Mouse (Mus musculus): Measurements from ENCODE around the gene Syngr1. TPM values are rescaled to one million over a fixed set of nuclear protein-coding genes. Genes with fewer than 3 reads are reported as not detected.

The Syngr1 gene
- total RNA-seq, 2 experiments from 2014 or later: 362 to 374 TPM

DNA sequence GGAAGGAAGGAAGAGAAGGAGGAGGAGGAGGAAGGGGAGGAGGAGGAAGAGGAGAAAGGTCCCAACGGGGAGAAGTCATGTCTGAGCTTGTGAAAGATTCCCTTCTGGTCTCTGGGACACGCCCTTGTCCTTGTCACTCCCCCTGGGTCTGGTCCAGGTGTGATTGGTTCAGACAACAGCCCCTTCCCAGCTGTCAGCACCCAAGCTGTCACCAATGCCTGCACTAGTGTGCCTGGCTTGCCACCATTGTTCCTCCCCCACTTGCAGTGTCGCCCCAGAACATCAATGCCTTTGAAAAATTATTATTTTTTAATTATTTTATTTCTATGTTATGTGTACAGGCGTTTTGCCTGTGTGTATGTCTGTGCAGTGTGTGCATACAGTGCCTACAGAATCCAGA, 22.0 kb upstream of the Syngr1 start:
- DNase-seq (ENCODE audit: low spot score in 2 of 2): no peak

DNA sequence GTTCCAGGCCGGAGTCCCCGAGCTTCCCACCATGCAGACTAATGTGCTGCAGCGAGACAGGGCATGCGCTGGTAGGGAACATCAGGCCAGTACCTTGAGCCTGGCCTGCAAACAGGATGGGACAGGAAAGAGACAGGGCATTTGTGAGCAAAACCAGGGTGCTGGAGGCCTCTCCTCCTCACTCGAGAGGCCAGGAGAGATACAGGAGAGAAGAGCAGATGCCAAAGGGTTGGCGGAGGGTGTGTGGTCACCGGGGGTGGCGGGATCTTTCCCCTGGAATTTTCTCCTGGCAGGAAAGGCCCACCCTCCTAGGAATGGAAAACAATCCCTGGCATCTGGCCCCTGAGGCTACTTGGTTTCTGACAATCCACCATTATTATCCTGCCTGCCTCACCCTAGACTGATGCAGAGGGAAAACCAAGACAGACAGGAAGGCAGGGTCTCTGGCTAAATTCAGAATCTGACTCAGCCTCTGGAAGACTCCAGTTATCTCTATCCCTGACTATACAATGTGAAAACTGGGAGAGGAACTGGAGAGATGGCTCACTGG, 21.0 kb upstream of the Syngr1 start:
- no peak for DNase-seq (ENCODE audit: low spot score in 2 of 2)

DNA sequence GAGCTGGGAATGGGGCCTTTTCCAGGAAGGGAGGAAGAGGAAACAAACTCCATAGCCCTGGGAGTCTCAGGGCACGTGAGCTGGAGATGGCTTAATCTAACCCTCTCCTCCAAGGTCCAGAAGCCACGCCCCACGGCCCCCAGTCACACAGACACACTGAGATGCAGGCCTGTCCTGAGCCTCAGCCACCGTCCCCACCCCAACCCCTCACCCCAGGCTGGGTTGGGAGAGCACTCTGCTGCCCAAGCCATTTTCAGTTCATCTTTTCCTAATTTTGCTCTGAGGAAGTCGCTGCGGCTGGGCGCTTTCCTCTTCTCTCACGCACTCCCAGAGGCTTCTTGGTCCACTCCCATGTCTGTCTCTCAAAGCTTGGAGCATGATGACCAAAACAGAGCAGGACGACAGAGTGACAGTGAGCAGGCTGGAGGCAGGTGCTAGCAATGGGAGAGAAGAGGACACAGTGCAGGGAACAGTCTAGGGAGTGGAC, 19.1 kb upstream of the Syngr1 start:
- no peak for DNase-seq (ENCODE audit: low spot score in 2 of 2)

DNA sequence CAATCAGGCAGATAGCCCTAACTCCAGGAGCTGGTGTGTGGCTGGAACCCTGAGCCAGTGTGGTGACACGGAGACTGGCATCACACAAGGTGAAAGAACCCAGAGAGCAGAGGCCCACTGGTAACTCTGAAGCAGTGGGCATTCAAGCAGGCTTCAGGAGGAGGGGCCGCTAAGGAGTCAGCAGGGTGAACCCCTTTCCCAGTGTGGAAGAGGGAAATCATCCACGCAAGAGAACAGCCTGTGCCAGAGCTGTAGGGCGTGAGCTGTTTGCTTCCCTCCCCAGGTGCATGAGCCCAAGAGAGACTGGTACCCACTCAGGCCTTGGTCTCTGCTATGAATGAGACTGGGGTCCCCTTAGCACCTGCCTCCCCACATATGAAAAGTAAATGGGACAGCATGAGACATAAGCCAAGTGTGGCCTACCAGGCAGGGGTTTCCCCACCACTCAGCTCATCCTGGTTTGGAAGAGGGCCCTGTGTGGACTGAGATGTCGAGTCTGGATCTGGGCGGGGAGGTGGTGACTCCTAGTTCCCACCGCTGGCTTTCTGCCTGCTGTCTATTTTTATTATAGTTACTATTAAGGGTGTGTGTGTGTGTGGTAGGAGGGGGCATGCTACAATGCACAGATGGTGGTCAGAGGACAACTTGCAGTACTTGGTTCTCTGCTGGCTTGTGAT, 18.4 kb upstream of the Syngr1 start:
- no peak for DNase-seq (ENCODE audit: low spot score in 2 of 2)

DNA sequence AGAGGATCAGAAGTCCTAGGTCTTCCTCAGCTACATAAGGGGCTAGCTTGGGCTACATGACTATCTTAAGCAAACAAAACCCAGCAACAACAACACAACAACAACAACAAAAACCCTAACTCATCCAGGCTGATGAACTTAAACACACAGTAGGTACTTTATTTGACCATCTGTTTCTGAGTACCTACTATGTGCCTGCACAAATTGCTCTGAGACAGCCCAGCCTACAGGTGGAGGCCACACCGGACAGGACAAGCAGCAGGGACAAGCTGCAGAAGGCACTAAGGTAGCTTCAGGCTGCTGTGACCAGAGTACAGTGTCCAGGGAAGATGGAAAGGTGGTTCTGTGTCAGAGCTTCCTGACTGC, 17.9 kb upstream of the Syngr1 start:
- DNase-seq (ENCODE audit: low spot score in 2 of 2): no peak

GRCm38 (mm10) chr15:80074663-80075373, 16.3 kb upstream of the Syngr1 start:
- DNase-seq (ENCODE audit: low spot score in 2 of 2): no peak

DNA sequence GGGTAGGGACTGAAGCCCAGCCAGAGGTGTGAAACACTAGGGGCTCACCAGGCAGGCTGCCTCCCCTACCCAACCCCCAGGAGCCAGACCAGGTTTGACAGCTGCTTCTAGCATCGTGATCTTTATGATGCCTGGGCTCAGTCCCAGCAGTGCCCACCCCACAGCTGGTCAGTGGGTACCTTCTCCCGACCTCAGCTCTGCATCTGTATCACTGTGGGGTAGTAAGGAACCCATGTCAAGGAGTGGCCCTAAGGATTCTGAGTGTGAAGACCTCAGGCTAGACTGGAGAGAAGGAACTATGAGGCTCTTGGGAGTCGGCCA, 15.8 kb upstream of the Syngr1 start:
- no peak for DNase-seq (ENCODE audit: low spot score in 2 of 2)

GRCm38 (mm10) chr15:80075733-80076337, 15.3 kb upstream of the Syngr1 start:
- DNase-seq (ENCODE audit: low spot score in 2 of 2): no peak

DNA sequence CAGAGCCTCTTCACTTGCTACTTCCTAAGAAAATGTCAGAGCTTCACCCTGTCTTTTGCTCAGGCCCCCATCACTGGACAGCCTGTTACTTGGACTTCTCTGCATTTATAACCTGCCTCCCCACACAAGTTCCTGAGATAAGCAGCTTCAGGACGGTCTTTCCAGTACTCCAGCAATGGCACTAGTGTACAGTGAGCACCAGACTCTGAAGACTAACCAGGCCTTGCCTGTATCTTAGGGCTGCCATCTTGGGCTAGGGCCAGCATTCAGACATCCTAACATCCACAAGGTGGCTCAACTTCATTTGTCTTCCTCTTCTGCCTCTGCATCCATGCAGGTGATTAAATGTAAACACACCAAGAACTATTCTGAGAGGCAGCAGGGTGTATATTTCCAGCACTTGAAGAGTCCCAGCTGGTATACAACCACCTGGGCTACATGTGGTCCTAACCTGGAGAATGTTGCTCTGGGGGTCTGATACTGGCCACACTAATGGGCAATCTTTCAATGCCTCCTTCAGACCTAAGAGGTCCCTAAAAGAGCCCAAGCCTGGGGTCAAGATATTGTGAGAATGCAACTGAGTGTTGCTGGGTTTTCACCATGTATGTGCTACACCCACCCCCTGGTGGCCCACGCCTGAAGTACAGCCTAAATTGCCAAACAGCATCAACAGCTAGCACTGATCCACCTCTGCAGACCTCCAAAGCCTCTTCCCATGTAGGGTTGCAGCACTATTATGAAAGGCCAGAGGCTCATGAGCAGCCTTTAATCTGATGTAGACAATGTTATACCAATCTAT, 14.6 kb upstream of the Syngr1 start:
- DNase-seq (ENCODE audit: low spot score in 2 of 2): peak; percentile 84

DNA sequence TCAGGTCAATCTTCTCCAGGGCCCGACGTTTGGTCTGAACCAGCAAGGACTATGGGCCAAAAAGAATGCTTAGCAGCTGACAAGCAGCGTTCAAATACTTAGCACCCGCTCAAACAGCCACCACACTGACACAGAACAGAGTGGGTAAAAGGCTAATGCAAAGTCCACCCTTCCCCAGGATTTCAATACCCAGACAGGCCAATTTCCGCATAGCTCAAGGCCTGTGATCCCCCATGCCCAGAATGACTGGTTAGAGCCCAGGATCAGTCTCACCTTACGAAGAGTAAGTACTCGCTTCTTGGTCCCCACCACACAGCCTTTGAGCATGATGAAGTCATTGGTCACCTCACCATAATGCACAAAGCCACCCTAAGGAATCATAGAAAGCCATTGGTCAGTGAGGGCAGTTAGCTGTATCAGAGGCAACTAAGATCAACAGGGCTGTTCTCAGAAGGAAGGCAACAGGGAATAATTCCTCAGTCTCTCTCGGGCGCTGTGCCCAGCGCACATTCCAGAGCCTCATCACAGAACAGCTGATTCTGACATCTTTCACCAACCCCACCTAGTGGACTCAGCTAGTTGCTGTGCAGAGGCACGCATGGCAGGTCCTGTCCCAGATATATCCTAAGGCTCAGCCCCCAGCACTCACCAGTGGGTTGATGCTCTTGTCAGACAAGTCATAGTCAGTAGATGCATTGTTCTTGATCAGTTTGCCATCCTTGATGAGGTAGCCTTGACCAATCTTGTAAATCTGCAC, 12.9 kb upstream of the Syngr1 start:
- peak in 1 of 2 experiments; percentile 20 for DNase-seq (ENCODE audit: low spot score in 2 of 2)

DNA sequence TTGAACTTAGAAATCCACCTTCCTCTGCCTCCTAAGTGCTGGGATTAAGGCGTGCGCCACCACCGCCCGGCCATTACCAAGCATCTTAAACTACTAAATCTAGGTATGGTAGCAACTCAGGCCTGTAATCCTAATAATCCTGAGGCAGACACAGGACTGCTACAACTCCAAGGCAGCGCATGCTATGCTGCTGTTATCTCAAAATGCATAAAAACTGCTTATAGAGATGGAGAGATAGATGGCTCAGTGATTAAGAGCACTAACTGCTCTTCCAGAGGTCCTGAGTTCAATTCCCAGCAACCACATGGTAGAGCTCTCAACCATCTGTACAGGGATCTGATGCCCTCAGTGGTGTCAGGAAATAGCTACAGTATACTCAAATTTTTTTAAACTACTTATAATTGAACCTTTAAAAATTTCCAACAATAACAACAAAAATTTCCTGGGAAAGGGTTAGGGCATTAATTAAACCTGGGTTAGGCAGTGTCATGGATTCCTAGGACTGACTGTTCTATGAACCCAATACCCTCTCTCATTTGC, 11.9 kb upstream of the Syngr1 start:
- no peak for DNase-seq (ENCODE audit: low spot score in 2 of 2)

DNA sequence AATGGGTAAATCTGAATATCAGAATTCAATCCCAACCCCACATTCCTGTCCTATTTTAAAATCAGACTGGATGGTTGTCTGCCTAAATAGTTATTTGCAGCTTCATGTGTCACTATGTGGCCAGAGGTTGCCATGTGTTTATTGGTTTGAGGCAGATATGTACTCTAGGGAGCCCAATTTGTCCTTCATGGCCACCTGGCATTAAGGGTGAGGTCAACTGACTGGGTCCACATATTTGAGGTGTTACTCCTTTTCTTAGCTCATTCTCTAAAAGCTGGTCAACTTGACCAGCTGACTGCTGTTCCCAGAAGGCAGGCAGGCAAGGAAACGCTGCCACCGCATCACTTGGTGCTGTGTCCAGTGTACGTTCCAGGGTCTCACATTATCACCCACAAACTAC, 11.2 kb upstream of the Syngr1 start:
- no peak for DNase-seq (ENCODE audit: low spot score in 2 of 2)

- DNase-seq (ENCODE audit: low spot score in 2 of 2): peak; percentile 39 to 46
These were observed 10.2 kb upstream of the Syngr1 start for GRCm38 (mm10) chr15:80080711-80081615.

DNA sequence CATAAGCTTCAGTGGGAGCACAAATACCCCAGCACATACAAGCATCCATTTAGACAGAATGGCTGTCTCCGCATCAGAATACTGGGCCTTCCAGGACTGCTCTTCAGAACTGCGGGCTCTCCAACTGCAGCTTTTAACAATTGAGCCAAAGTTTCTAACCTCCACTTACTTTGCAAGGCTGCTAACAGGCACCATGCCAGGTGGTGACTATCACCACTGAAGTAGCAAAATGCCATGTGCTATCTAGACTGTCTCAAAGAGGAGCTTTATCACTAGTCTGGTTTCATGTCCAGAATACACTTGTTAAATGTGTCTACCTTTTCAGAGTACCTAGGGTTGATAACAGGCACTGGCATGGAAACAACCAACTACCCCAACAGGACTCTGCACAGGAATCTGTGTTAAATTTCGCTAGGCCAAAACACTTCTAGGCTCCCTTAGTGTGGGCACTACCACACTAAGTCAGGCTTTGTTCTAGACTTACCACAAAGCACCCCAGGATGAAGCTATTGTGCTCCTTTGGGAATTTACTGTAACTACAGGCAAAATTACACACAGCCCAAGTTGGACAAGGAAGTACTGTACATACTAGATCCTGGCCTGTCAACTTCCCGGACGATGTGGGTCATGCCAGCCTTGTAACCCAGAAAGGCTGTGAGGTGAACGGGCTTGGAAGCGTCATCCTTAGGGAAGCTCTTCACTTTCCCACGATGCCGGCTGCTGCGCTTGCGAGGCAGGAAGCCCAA, 9.2 kb upstream of the Syngr1 start:
- DNase-seq (ENCODE audit: low spot score in 2 of 2): no peak

GRCm38 (mm10) chr15:80082661-80083275, 8.4 kb upstream of the Syngr1 start:
- no peak for DNase-seq (ENCODE audit: low spot score in 2 of 2)

GRCm38 (mm10) chr15:80083276-80083731, 7.8 kb upstream of the Syngr1 start:
- DNase-seq (ENCODE audit: low spot score in 2 of 2): peak; percentile 98 to 99

DNA sequence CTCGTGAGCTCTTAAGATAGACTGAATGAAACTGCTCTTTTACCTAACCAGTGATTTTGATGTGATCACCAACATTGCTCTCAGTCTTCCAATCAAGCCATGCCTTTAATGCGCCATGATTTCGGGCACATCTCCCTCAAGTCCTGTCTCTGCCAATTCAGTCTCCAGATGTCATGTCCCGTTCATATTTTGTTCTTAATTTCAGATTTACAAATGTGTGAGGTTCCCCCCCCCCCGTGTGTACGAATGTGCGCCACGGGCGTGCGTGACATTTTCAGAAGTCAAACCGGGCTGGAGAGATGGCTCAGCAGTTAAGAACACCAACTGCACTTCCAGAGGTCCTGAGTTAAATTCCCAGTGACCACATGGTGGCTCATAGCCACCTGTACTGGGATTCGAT, 7.4 kb upstream of the Syngr1 start:
- DNase-seq (ENCODE audit: low spot score in 2 of 2): no peak

DNA sequence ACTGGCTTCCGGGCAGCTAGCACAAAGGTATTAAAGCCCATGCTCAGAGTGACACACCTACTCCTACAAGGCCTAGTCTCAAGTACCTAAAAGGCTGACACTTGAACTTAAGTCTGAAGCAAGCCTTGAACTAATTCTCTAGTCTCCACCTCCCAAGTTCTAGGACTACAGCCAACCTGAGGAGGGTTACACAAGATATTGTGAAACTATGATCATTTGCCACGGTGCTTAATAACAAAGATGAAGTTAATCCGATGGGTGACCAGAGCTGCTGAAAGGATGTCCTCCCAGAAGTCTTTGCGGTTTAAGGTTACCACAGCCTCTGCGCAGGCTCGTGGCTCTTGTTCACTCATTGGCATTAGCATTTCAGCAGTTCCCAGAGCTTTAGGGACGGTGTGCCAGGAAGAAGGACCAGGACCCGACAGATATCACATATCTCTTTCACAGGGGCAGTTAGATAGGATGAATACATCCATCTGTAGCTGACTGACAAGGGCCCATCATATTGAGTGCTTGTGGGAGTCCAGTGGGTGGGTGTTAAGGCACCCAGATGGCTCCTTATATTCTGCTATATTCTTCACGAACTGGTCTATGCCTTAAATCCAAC, 3.6 kb upstream of the Syngr1 start:
- DNase-seq (ENCODE audit: low spot score in 2 of 2): no peak
